Mouse (Mus musculus): ENCODE results near the gene Dnah17.
A peak's percentile ranks its signal among the peaks of the same experiment; 100 is the strongest.

Dnah17 gene

GRCm38 (mm10) chr11:118024111-118024510, 106.3 kb downstream of the Dnah17 start:
- DNase-seq (ENCODE audit: low read depth, low spot score) = no peak

DNA sequence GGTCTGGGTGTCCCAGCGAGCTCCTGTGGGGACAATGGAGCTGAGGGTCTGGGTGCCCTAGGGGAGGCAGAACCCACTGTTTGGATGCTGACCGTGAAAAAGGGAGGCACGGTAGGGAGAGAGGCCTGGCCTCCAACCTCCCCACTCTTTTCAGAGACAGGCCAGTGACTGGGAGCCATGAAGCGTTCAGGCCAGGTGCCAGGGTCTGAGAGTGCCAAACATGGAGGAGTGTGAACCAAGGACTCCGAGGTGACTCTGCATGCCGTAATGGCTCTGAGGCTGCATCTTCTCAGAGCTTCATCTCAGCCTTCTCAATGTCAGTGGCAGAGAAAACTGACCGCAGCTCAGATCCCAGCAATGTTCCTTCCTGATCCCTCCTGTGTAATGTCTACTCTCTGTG, 107.0 kb downstream of the Dnah17 start:
- DNase-seq (ENCODE audit: low read depth, low spot score) = no peak

- DNase-seq (ENCODE audit: low read depth, low spot score) = peak; percentile 55
These were observed 108.6 kb downstream of the Dnah17 start for GRCm38 (mm10) chr11:118021806-118022205.

GRCm38 (mm10) chr11:118018328-118018727, 112.1 kb downstream of the Dnah17 start:
- DNase-seq (ENCODE audit: low read depth, low spot score) = peak; percentile 33

DNA sequence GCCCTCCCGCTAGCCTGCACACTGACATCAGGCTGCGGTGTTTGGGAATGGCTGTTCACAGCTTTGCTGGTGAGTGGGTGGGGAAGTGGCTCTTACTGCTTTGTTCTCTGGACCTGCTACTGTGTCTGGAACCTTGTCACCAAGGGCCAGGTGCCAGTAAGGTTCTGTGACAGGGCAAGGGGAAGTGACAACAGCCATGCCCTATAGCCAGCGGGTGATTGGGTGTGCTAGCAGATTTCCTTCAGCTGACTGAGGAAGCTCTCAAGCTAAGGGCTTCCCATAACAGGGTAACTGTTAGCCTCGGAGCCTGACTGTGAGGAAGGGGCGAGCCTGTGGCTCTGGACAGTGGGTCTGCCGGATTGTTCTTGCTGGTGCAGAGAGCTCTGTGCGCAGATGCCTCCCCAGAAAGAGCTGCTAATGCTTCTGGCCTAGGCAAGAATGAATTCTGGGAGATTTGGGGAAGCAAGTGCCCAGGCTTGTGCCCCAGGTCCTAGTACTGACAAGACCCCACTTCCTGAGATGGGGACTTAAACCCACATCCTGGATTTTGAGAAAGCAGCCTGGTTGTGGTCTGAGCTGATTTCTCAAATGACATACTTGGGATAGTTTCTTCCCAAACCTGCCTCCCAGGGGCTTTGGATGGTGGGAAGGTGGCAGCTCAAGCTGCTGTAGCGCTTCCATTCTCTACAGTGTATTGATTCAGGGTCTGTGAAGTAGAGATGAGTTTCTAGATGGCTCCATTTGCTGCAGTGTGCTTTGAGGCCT, 114.9 kb downstream of the Dnah17 start:
- DNase-seq (ENCODE audit: low read depth, low spot score) = no peak

DNA sequence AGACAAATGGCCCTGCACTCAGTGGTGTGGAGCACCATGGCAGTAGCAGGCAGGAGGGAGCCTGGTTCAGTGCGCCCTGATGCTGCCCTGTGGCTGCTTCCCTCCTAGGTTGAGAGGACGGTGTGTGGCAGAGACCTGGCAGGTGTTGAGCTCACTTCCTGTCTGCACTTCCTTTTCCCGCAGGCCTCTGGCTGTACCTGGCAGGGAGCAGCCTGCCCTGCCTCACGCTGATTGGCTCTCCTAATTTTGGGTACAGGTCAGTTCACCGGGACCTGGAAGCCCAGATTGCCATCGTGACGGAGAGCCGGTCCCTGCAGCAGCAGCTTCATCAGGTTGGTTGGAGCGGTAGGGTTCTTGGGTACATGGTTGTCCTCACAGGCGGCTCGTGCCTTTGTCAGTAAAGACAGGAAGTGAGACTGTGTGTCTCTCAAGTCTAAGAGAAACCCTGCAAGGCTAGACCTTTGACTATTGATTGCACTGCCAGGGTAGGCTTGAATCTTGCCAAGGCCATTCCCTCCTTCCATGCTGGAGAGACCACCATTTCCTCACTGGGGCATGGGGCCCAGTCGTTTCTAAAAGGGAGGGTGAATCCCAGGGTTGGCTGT, 115.9 kb downstream of the Dnah17 start:
- no peak for DNase-seq (ENCODE audit: low read depth, low spot score)

DNA sequence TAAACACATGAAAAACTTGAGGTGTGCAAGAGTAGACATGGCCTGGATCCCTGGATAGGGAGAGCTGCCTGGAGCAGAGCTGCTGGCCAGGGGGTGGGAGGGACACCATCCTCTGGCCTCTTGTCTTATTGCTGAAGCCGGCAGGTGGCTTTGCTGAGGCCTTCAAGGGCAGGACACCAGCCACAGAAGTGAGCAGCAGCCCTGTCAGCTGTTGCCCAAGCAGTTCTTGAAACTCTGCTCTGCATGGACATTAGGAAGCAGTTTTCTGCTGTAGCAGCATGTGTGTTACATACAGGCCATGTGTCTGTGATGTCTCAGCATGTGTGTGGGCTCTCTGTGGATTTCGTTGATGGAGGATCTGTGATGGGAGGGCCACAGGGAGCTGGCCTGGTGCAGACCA, 117.1 kb downstream of the Dnah17 start:
- no peak for DNase-seq (ENCODE audit: low read depth, low spot score)

DNA sequence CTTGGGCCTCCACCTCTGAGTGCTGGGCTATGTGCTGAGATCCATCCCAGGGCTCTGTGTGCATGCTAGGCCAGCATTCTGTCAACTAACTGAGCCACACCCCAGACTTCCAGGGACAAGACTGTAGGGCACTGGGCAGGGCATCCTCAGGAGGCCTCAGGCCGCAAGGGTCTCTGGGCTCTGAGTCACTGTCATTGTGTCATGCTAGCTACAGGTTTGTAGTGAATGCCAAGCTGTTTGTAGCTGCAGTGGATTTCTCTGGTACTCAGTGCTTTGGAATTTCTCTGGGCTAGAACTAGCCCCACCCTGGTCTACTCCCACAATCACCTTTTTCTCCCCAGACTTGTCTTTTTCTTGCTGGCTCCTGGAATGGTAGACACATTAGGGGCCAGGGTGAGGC, 117.8 kb downstream of the Dnah17 start:
- no peak for DNase-seq (ENCODE audit: low read depth, low spot score)

DNA sequence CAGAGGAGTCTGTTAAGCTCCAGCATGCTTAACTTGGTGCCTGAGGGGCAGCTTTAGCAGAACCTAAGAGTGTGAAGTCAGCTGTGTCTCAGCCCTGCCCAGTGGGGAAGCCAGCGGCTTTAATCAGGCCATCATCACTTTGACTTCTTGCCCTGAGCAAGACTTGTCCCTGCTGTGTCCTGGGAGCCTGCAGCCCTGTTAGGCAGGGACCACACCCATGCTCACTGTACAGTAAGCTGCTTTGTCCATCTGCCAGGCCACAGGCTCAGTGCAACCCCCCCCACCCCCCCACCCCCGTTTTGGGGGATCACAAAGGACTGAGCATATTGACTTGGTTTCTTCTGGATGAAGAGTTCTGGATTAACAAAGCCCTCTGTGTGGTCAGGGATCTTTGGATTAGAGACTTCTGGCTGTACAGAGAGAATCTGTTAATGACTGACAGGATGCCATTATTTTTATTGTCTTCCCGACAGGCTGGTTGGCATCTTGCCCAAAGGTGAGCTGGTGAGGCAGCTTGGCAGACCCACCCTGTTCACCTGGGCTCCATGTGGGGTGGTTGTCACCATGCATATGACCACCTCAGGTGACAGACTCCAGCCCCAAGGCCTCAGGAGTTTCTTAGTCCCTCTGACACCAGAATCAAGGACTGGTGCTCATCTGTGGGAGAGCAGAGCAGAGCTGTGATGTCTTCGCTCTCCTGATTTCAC, 120.4 kb downstream of the Dnah17 start:
- DNase-seq (ENCODE audit: low read depth, low spot score) = no peak

DNA sequence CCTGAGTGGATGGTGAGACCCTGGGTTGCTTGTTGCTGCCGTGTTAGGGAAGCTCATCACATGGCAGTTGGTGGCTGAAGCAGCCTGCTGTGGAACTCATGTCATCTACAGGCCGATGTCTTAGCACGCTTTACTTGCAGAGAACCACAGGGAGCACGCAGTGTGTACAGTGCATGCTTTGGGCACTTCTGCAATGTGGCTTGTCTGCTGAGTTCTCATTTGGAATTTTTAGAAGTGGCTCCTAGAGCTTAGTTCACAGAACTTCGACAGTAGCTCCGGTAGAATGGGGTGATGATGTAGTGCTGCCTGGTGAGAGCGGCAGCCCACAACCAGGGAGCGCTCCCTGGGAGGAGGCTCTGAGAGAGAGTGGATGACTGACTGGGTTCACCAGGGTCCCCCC, 121.6 kb downstream of the Dnah17 start:
- DNase-seq (ENCODE audit: low read depth, low spot score) = no peak

DNA sequence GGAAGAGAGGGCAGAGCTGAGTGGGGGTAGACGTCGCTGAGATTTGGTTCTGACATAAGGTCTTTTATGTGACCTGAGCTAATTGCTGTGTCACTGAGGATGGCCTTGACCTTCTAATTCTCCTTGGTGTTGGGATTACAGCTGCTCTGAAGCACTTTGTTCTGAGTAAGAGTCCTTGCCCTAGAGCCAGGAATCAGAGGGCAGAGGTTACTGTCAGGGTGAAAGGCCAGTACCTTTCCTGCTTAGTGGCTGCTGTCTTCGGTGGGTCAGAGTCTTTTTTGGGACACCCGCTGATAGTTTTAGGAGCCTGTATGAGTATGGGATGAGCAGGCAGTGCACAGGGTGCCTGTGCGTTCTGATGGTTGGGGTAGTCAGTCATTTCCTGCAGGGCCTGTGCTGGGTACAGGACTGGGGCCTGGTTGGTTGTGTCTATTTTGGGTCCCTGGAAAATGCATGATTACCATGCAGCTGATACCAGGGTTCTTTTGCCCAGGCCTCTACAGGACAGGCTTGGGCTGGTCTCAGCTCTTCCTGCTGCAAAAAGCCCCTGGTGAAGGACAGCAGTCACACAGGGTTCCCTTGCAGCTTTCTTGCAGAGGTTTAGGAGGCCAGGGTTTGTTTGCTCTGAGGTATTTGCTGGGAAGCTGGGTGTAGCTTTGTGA, 122.2 kb downstream of the Dnah17 start:
- DNase-seq (ENCODE audit: low read depth, low spot score) = no peak

- DNase-seq (ENCODE audit: low read depth, low spot score) = no peak
These were observed 122.8 kb downstream of the Dnah17 start for GRCm38 (mm10) chr11:118007460-118008143.

DNA sequence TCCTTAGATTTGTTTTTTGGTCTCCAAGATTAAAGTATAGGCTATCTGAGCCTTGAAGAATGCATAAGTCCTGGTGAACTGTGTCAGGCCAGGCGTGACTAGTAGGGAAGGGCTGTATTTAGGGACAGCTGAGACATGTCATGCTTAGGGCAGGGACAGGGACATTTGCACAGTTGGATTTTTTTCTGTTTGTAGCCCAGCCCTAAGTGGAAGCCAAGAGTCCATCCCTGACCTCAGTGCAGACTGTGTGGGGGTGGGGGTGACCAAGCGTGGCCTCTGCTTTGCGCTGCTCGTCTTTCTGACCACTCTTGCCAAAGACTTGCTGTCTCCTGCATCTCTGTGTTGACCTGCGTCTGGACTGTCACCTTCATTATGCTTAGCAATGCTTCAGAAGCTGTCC, 126.2 kb downstream of the Dnah17 start:
- DNase-seq (ENCODE audit: low read depth, low spot score) = no peak

GRCm38 (mm10) chr11:118003718-118004117, 126.7 kb downstream of the Dnah17 start:
- DNase-seq (ENCODE audit: low read depth, low spot score) = no peak

DNA sequence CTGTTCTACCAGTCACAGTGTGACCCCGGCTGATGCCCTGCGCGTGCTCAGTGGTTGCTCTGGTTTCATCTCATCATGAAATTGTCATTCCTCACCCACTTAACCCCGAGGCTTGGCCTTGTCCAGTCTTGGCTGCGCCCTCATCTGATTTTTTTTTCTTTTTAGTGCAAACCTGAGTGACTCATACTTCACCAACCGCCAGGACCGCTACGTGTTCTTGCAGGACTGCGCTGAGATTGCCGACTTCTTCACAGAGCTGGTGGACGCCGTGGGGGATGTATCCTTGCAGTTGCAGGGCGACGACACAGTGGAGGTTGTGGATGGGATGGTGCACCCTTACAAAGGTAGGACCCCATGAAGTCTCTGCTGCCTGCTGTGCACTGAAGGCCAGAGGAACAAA, 127.3 kb downstream of the Dnah17 start:
- DNase-seq (ENCODE audit: low read depth, low spot score) = no peak

GRCm38 (mm10) chr11:118000565-118001215, 129.7 kb downstream of the Dnah17 start:
- peak; percentile 94 for DNase-seq (ENCODE audit: low read depth, low spot score)

GRCm38 (mm10) chr11:118000083-118000482, 130.4 kb downstream of the Dnah17 start:
- DNase-seq (ENCODE audit: low read depth, low spot score) = no peak

- DNase-seq (ENCODE audit: low read depth, low spot score) = no peak
These were observed 131.0 kb downstream of the Dnah17 start for GRCm38 (mm10) chr11:117999260-117999934.

DNA sequence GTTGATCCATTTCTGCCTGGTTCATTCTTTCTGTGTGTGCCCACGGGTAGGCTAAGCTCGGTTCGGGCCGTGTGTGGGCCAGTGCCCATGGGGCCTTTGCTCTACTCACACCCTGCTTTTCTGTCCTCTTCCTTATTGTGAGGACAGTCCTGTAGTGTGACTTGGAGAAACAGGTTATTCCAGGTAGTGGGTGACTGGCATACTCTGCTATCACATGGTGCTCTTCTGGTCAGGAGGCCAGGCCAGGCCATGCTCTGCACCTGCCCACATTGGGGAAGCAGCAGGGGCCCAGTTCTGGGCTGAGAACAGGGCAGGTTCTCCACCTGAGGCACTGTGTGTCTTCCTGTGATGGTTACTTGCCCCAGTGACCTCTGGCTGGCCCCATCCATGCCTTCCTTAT, 132.1 kb downstream of the Dnah17 start:
- DNase-seq (ENCODE audit: low read depth, low spot score) = no peak

- DNase-seq (ENCODE audit: low read depth, low spot score) = no peak
These were observed 133.3 kb downstream of the Dnah17 start for GRCm38 (mm10) chr11:117997085-117997484.

DNA sequence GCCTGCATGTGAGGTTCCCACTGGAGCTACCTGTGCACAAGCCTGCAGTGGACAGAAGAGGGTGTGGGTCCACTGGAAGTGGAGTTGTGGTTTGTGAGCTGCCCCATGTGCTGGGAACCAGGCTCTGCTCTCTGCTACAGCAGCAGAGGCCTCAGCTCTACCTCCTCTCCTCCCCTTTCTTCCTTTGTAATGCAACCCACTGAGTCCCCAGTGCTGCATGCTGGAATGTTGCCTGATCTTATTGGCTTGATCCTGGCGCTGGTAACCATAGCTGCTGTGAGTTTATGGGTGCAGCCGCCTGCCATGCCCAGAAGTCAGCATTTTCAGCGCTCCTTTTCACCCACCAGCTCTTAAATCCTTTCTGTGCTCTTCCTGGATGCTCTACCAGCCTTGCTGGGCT, 134.4 kb downstream of the Dnah17 start:
- no peak for DNase-seq (ENCODE audit: low read depth, low spot score)
